Mouse (Mus musculus) spleen, adult 2 months (tissue): ENCODE data around the gene Bcar3. TPM values are rescaled to one million over a fixed set of nuclear protein-coding genes. Genes with fewer than 3 reads are reported as not detected.

Experiments
- DNase-seq, 2 experiments: peaks; one replicate each; pipeline versions ENCODE4 v3.0.0 to v3.0.0-alpha.2; 2012 to 2021; ENCODE audit warnings: low spot score in 2 of 2, low read depth in 1 of 2
- H3K27ac ChIP-seq: fragments of 200-500 bp; 2 replicates; pipeline ENCODE4 v1.5.1; 2012; ENCODE audit warnings: low read length, inconsistent platforms; ENCODE audit not compliant: insufficient read depth
- H3K27me3 ChIP-seq: fragments of 200-500 bp; 2 replicates; pipeline ENCODE4 v1.6.1; 2012; ENCODE audit warnings: mild to moderate bottlenecking, moderate library complexity, low read length, inconsistent platforms; ENCODE audit not compliant: control insufficient read depth, insufficient read depth
- H3K36me3 ChIP-seq: fragments of 200-500 bp; 2 replicates; pipeline ENCODE4 v1.6.1; 2012; ENCODE audit warnings: mild to moderate bottlenecking, low read length, inconsistent platforms; ENCODE audit not compliant: control insufficient read depth, insufficient read depth
- H3K4me1 ChIP-seq: fragments of 200-500 bp; 2 replicates; pipeline ENCODE4 v1.6.1; 2011; ENCODE audit warnings: inconsistent platforms; ENCODE audit not compliant: control insufficient read depth, insufficient read depth, insufficient read length
- H3K4me3 ChIP-seq: fragments of 200-500 bp; 2 replicates; pipeline ENCODE4 v1.5.1; 2011; ENCODE audit warnings: mild to moderate bottlenecking, inconsistent platforms; ENCODE audit not compliant: insufficient read depth, insufficient read length; ENCODE audit errors: extremely low read depth
- CTCF ChIP-seq: fragments of 200-500 bp; IDR thresholded peaks from 2 replicates; pipeline ENCODE4 v1.5.1; 2011; ENCODE audit warnings: mild to moderate bottlenecking, inconsistent platforms; ENCODE audit not compliant: insufficient read depth, insufficient read length, insufficient replicate concordance; ENCODE audit errors: extremely low read depth
- POLR2A ChIP-seq: fragments of 200-500 bp; IDR thresholded peaks from 2 replicates; pipeline ENCODE4 v1.6.1; 2011; ENCODE audit warnings: low read depth, low read length, inconsistent platforms
- WGBS: fragments of 180-500 bp; shearing (Covaris S2); methylation state at CpG from one replicate; pipeline ENCODE4 v1.1.7; 2018; 5-methylcytosine and 5-hydroxymethylcytosine counted together
- polyA plus RNA-seq: library from polyadenylated mRNA; depleted of rRNA; stranded (reverse); fragments of >200 nt; gene quantifications from 2 replicates; pipeline ENCODE4 v1.2.3, GENCODE M21; 2012

Bcar3 gene
- polyA plus RNA-seq, 1 experiment = 54.4 TPM

GRCm38 (mm10) chr3:122483066-122483782 is 189.3 kb downstream of the Bcar3 start:
- H3K4me3 ChIP-seq = no peak overlapping the region
- H3K27me3 ChIP-seq = no peaks in the 10 kb centered on the region
- 75% methylated on average over 14 of the region's 14 CpGs for WGBS
- peaks cover 4% of the 10 kb centered on the region for H3K36me3 ChIP-seq
- no peak overlapping the region for H3K27ac ChIP-seq
- no peak for TF ChIP-seq POLR2A
- TF ChIP-seq CTCF = no peak
- no peak for DNase-seq
- peaks cover 4% of the 10 kb centered on the region; the same call in 1 of the 2 replicates for H3K4me1 ChIP-seq

- TF ChIP-seq POLR2A (no peak), CTCF (no peak)
- Histone ChIP-seq H3K36me3 (peaks cover 4% of the 10 kb centered on the region), H3K27ac (no peak overlapping the region), H3K4me3 (no peak overlapping the region), H3K27me3 (no peaks in the 10 kb centered on the region), H3K4me1 (peaks cover 4% of the 10 kb centered on the region; the same call in 1 of the 2 replicates)
- DNase-seq = no peak
- WGBS = 90% methylated on average over 5 of the region's 5 CpGs
Measured at GRCm38 (mm10) chr3:122483783-122484130, 189.8 kb downstream of the Bcar3 start.

GRCm38 (mm10) chr3:122484301-122484700 is 190.4 kb downstream of the Bcar3 start:
- WGBS = 89% methylated on average over 3 of the region's 3 CpGs
- H3K36me3 ChIP-seq = peaks cover 4% of the 10 kb centered on the region
- H3K27me3 ChIP-seq = no peaks in the 10 kb centered on the region
- TF ChIP-seq CTCF (no peak), POLR2A (no peak)
- no peak overlapping the region for H3K4me3 ChIP-seq
- no peak for DNase-seq
- no peak overlapping the region for H3K27ac ChIP-seq
- peaks cover 4% of the 10 kb centered on the region; the same call in 1 of the 2 replicates for H3K4me1 ChIP-seq

GRCm38 (mm10) chr3:122485699-122486098 is 191.8 kb downstream of the Bcar3 start:
- TF ChIP-seq POLR2A (no peak), CTCF (no peak)
- no peak overlapping the region for H3K4me3 ChIP-seq
- H3K27ac ChIP-seq = no peak overlapping the region
- 96% methylated on average over 4 of the region's 4 CpGs for WGBS
- no peaks in the 10 kb centered on the region for H3K27me3 ChIP-seq
- no peak for DNase-seq
- no peaks in the 10 kb centered on the region for H3K4me1 ChIP-seq
- peaks cover 4% of the 10 kb centered on the region for H3K36me3 ChIP-seq

- Histone ChIP-seq H3K36me3 (peaks cover 4% of the 10 kb centered on the region), H3K27ac (no peak overlapping the region), H3K27me3 (no peaks in the 10 kb centered on the region), H3K4me1 (no peaks in the 10 kb centered on the region), H3K4me3 (no peak overlapping the region)
- 66% methylated on average over 4 of the region's 4 CpGs for WGBS
- TF ChIP-seq CTCF (no peak), POLR2A (no peak)
- no peak for DNase-seq
Measured at GRCm38 (mm10) chr3:122486193-122486592, 192.3 kb downstream of the Bcar3 start.

GRCm38 (mm10) chr3:122488051-122488754 is 194.3 kb downstream of the Bcar3 start:
- no peaks in the 10 kb centered on the region for H3K4me1 ChIP-seq
- no peak overlapping the region for H3K4me3 ChIP-seq
- no peaks in the 10 kb centered on the region for H3K27me3 ChIP-seq
- no peaks in the 10 kb centered on the region; the same call in 1 of the 2 replicates for H3K36me3 ChIP-seq
- no peak for DNase-seq
- TF ChIP-seq POLR2A = no peak
- TF ChIP-seq CTCF = no peak
- WGBS = 97% methylated on average over 1 of the region's 1 CpGs
- no peak overlapping the region for H3K27ac ChIP-seq

- Histone ChIP-seq H3K27me3 (no peaks in the 10 kb centered on the region), H3K36me3 (no peaks in the 10 kb centered on the region), H3K4me1 (no peaks in the 10 kb centered on the region), H3K27ac (no peak overlapping the region), H3K4me3 (no peak overlapping the region)
- DNase-seq = no peak
- TF ChIP-seq POLR2A (no peak), CTCF (no peak)
- WGBS = 89% methylated on average over 6 of the region's 6 CpGs
Measured at GRCm38 (mm10) chr3:122490574-122490973, 196.6 kb downstream of the Bcar3 start.
